Mouse (Mus musculus) forebrain, embryonic 15.5 days (tissue): ENCODE measurements around the gene Pxn. TPM values are rescaled to one million over a fixed set of nuclear protein-coding genes. Genes with fewer than 3 reads are reported as not detected.
"Not testable (repeated sequence)": the region's sequence is repeated elsewhere in the genome, so short reads cannot be mapped to it uniquely, and the experiment has no call there.

Experiments
- ATAC-seq: fragments of 200-750 bp; cut with Nextera tagmentation; replicated peaks from 2 replicates; pipeline ENCODE4 v1.8.0; 2017; ENCODE audit warnings: mild to moderate bottlenecking, moderate TSS enrichment, moderate library complexity
- H3K27ac ChIP-seq: fragments of 300-500 bp; sonication (generic); replicated peaks from 2 replicates; pipeline ENCODE4 v1.5.1; 2015; ENCODE audit warnings: mild to moderate bottlenecking, inconsistent platforms
- H3K27me3 ChIP-seq: fragments of 300-500 bp; sonication (generic); 2 replicates; pipeline ENCODE4 v1.6.1; 2015; ENCODE audit warnings: inconsistent platforms
- H3K36me3 ChIP-seq: fragments of 300-500 bp; sonication (generic); 2 replicates; pipeline ENCODE4 v1.6.1; 2015; ENCODE audit warnings: mild to moderate bottlenecking, inconsistent platforms
- H3K4me1 ChIP-seq: fragments of 300-500 bp; sonication (generic); 2 replicates; pipeline ENCODE4 v1.6.1; 2015; ENCODE audit warnings: inconsistent platforms
- H3K4me2 ChIP-seq: fragments of 300-500 bp; sonication (generic); replicated peaks from 2 replicates; pipeline ENCODE4 v1.6.1; 2015; ENCODE audit warnings: mild to moderate bottlenecking, inconsistent platforms
- H3K4me3 ChIP-seq: fragments of 300-500 bp; sonication (generic); 2 replicates; pipeline ENCODE4 v1.5.1; 2015; ENCODE audit warnings: mild to moderate bottlenecking, inconsistent platforms
- H3K9ac ChIP-seq: fragments of 300-500 bp; sonication (generic); replicated peaks from 2 replicates; pipeline ENCODE4 v1.6.1; 2015; ENCODE audit warnings: mild to moderate bottlenecking, inconsistent platforms
- H3K9me3 ChIP-seq: fragments of 300-500 bp; sonication (generic); 2 replicates; pipeline ENCODE4 v1.6.1; 2016; ENCODE audit warnings: inconsistent platforms
- WGBS: fragments of 180-500 bp; shearing (Covaris S2); methylation state at CpG from one replicate; pipeline ENCODE4 v1.1.7; 2015; ENCODE audit warnings: mixed read lengths; 5-methylcytosine and 5-hydroxymethylcytosine counted together
- polyA plus RNA-seq: library from polyadenylated mRNA; unstranded; fragments of >200 nt; fragmentation: Nextera tagmentation; extraction: Ambion mirVana; gene quantifications from 2 replicates; pipeline ENCODE4 v1.2.1, GENCODE M21; 2015

The Pxn gene
- polyA plus RNA-seq, 1 experiment from 2014 or later, result 19.1 TPM

GRCm38 (mm10) chr5:115514346-115514745, 7.9 kb downstream of the Pxn start:
- Histone ChIP-seq H3K4me1 (peaks cover 22% of the 10 kb centered on the region), H3K9ac (no peak overlapping the region), H3K27ac (no peak overlapping the region), H3K4me2 (no peak overlapping the region), H3K36me3 (no peaks in the 10 kb centered on the region), H3K4me3 (no peak overlapping the region), H3K9me3 (no peaks in the 10 kb centered on the region), H3K27me3 (no peaks in the 10 kb centered on the region)
- WGBS, result 93% methylated on average over 6 of the region's 6 CpGs
- no peak for ATAC-seq

- H3K4me2 ChIP-seq, result no peak overlapping the region
- H3K4me1 ChIP-seq, result peaks cover 15% of the 10 kb centered on the region
- 55% methylated on average over 20 of the region's 20 CpGs for WGBS
- no peak overlapping the region for H3K9ac ChIP-seq
- no peaks in the 10 kb centered on the region for H3K27me3 ChIP-seq
- ATAC-seq, result no peak; the same call in 1 of the 2 replicates
- H3K9me3 ChIP-seq, result no peaks in the 10 kb centered on the region
- no peak overlapping the region for H3K4me3 ChIP-seq
- peak overlapping the region; percentile 22 for H3K27ac ChIP-seq
- H3K36me3 ChIP-seq, result no peaks in the 10 kb centered on the region
These were observed 8.6 kb downstream of the Pxn start for GRCm38 (mm10) chr5:115514896-115515587.

GRCm38 (mm10) chr5:115516081-115516907, 9.8 kb downstream of the Pxn start:
- peaks cover 12% of the 10 kb centered on the region for H3K4me1 ChIP-seq
- H3K4me2 ChIP-seq, result no peak overlapping the region
- H3K27me3 ChIP-seq, result no peaks in the 10 kb centered on the region
- no peak overlapping the region for H3K9ac ChIP-seq
- no peak for ATAC-seq
- H3K4me3 ChIP-seq, result no peak overlapping the region
- H3K9me3 ChIP-seq, result no peaks in the 10 kb centered on the region
- no peaks in the 10 kb centered on the region for H3K36me3 ChIP-seq
- 80% methylated on average over 32 of the region's 32 CpGs for WGBS
- H3K27ac ChIP-seq, result no peak overlapping the region

- no peak for ATAC-seq
- H3K9me3 ChIP-seq, result no peaks in the 10 kb centered on the region
These were observed 10.4 kb downstream of the Pxn start for GRCm38 (mm10) chr5:115516908-115517307.

GRCm38 (mm10) chr5:115517501-115517900, 11.0 kb downstream of the Pxn start:
- ATAC-seq, result no peak
- no peak overlapping the region for H3K4me3 ChIP-seq

More at GRCm38 (mm10) chr5:115516908-115517307, 10.4 kb downstream of the Pxn start:
- Histone ChIP-seq H3K4me1 (peaks cover 12% of the 10 kb centered on the region), H3K36me3 (no peaks in the 10 kb centered on the region), H3K4me3 (no peak overlapping the region), H3K9ac (no peak overlapping the region), H3K27ac (no peak overlapping the region), H3K4me2 (no peak overlapping the region), H3K27me3 (no peaks in the 10 kb centered on the region)
- WGBS, result 86% methylated on average over 7 of the region's 7 CpGs

GRCm38 (mm10) chr5:115518214-115518613, 11.7 kb downstream of the Pxn start:
- H3K4me2 ChIP-seq, H3K9ac ChIP-seq, H3K9me3 ChIP-seq, H3K27ac ChIP-seq, ATAC-seq, H3K4me3 ChIP-seq, H3K36me3 ChIP-seq, H3K27me3 ChIP-seq: not testable (repeated sequence)
- 95% methylated on average over 8 of the region's 8 CpGs for WGBS
- peaks cover 12% of the 10 kb centered on the region for H3K4me1 ChIP-seq

More at GRCm38 (mm10) chr5:115517501-115517900, 11.0 kb downstream of the Pxn start:
- H3K9me3 ChIP-seq, result no peaks in the 10 kb centered on the region
- WGBS, result 94% methylated on average over 9 of the region's 9 CpGs
- H3K27ac ChIP-seq, result no peak overlapping the region
- no peaks in the 10 kb centered on the region for H3K36me3 ChIP-seq
- no peak overlapping the region for H3K4me2 ChIP-seq
- no peak overlapping the region for H3K9ac ChIP-seq
- H3K27me3 ChIP-seq, result no peaks in the 10 kb centered on the region
- H3K4me1 ChIP-seq, result peaks cover 12% of the 10 kb centered on the region

- H3K27ac ChIP-seq, result no peak overlapping the region
- 88% methylated on average over 21 of the region's 21 CpGs for WGBS
- ATAC-seq, result no peak
These were observed 13.9 kb downstream of the Pxn start for GRCm38 (mm10) chr5:115520325-115520869.

GRCm38 (mm10) chr5:115521553-115522461, 15.3 kb downstream of the Pxn start:
- Histone ChIP-seq H3K9me3 (no peaks in the 10 kb centered on the region), H3K27ac (no peak overlapping the region; the same call in 1 of the 2 replicates)

More at GRCm38 (mm10) chr5:115520325-115520869, 13.9 kb downstream of the Pxn start:
- H3K4me3 ChIP-seq, result no peak overlapping the region
- H3K4me2 ChIP-seq, result no peak overlapping the region
- H3K9me3 ChIP-seq, result no peaks in the 10 kb centered on the region
- no peak overlapping the region for H3K9ac ChIP-seq
- H3K27me3 ChIP-seq, result no peaks in the 10 kb centered on the region
- peaks cover 10% of the 10 kb centered on the region for H3K4me1 ChIP-seq
- H3K36me3 ChIP-seq, result no peaks in the 10 kb centered on the region

GRCm38 (mm10) chr5:115522531-115522930, 16.1 kb downstream of the Pxn start:
- no peaks in the 10 kb centered on the region for H3K36me3 ChIP-seq
- H3K9ac ChIP-seq, result no peak overlapping the region
- no peak overlapping the region for H3K27ac ChIP-seq
- H3K27me3 ChIP-seq, result no peaks in the 10 kb centered on the region
- no peak overlapping the region for H3K4me2 ChIP-seq
- 87% methylated on average over 4 of the region's 4 CpGs for WGBS
- no peaks in the 10 kb centered on the region for H3K9me3 ChIP-seq
- H3K4me1 ChIP-seq, result peaks cover 14% of the 10 kb centered on the region
- ATAC-seq, result no peak
- no peak overlapping the region for H3K4me3 ChIP-seq

More at GRCm38 (mm10) chr5:115521553-115522461, 15.3 kb downstream of the Pxn start:
- ATAC-seq, result no peak
- Histone ChIP-seq H3K4me2 (no peak overlapping the region), H3K27me3 (no peaks in the 10 kb centered on the region), H3K9ac (no peak overlapping the region), H3K4me1 (peaks cover 14% of the 10 kb centered on the region), H3K4me3 (no peak overlapping the region), H3K36me3 (no peaks in the 10 kb centered on the region)
- WGBS, result 79% methylated on average over 21 of the region's 21 CpGs

- no peak overlapping the region for H3K4me2 ChIP-seq
- H3K9ac ChIP-seq, result no peak overlapping the region
- no peak overlapping the region for H3K4me3 ChIP-seq
- H3K27ac ChIP-seq, result no peak overlapping the region
- H3K36me3 ChIP-seq, result no peaks in the 10 kb centered on the region
- no peaks in the 10 kb centered on the region for H3K27me3 ChIP-seq
- 78% methylated on average over 15 of the region's 15 CpGs for WGBS
- no peaks in the 10 kb centered on the region for H3K9me3 ChIP-seq
- ATAC-seq, result no peak
- peaks cover 14% of the 10 kb centered on the region for H3K4me1 ChIP-seq
These were observed 16.6 kb downstream of the Pxn start for GRCm38 (mm10) chr5:115522981-115523499.

- peaks cover 14% of the 10 kb centered on the region for H3K4me1 ChIP-seq
- H3K9ac ChIP-seq, result no peak overlapping the region
- no peak for ATAC-seq
- H3K36me3 ChIP-seq, result no peaks in the 10 kb centered on the region
- H3K4me2 ChIP-seq, result no peak overlapping the region
- WGBS, result 13% methylated on average over 15 of the region's 15 CpGs
- H3K27me3 ChIP-seq, result no peaks in the 10 kb centered on the region
- no peaks in the 10 kb centered on the region for H3K9me3 ChIP-seq
- no peak overlapping the region for H3K4me3 ChIP-seq
- H3K27ac ChIP-seq, result no peak overlapping the region
These were observed 17.5 kb downstream of the Pxn start for GRCm38 (mm10) chr5:115523971-115524370.
